Mouse (Mus musculus) E14TG2a.4 (cell line): ENCODE data around the gene Htra2.

Source experiments
- CTCF ChIP-seq: conservative IDR thresholded peaks from 2 replicates; pipeline ENCODE4 v1.5.1; 2014; ENCODE audit warnings: low read length
- POU5F1 ChIP-seq: IDR thresholded peaks from 2 replicates; pipeline ENCODE4 v1.6.1; 2014; ENCODE audit warnings: low read length, borderline replicate concordance

DNA sequence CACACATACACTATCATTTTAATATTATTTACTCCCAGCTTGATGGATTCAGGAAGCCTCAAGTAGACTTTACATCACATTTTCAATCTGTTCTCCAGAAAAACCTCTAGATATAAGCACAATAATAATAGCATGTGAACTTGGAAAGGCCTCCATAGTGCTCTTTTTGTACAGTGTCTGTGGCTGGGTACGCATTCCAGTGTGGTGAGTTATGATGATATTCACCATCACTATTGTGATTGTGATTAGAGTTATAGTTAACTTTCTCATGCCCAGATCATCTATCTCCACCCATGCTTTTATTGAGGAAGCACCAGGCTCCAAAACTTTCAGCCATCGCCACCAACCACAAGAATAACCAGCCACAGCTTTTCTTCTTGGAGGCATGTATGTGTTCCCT is 31.3 kb downstream of the Htra2 start:
- no peak for TF ChIP-seq CTCF
- no peak for TF ChIP-seq POU5F1
